Mouse (Mus musculus) left cerebral cortex, adult 2 months (tissue): ENCODE results near the gene Tubb2a. TPM values are rescaled to one million over a fixed set of nuclear protein-coding genes. Genes with fewer than 3 reads are reported as not detected.

Source experiments
- DNase-seq, 2 experiments: peaks; one replicate each; pipeline ENCODE4 v3.0.0; 2021 to 2022; ENCODE audit warnings: low spot score in 2 of 2, mixed read lengths in 1 of 2; ENCODE audit errors: extremely low spot score in 1 of 2
- H3K27ac ChIP-seq: fragments of 200-600 bp; 2 replicates; pipeline ENCODE4 v1.8.1; 2022
- H3K4me3 ChIP-seq: fragments of 200-600 bp; 2 replicates; pipeline ENCODE4 v1.8.1; 2022
- CTCF ChIP-seq: fragments of 200-600 bp; IDR thresholded peaks from 2 replicates; pipeline ENCODE4 v1.8.1; 2022; ENCODE audit warnings: antibody characterized with exemption, mild to moderate bottlenecking, moderate library complexity
- intact Hi-C: fragments of 180-260 bp; cut with DNase I; formaldehyde crosslinking; loops from one replicate; pipeline ENCODE4 v1.15.1; 2025
- long read RNA-seq, 2 experiments: library from polyadenylated mRNA; stranded (forward); transcript quantifications; one replicate each; pipeline ENCODE4 v2.0.0; 2021; ENCODE audit warnings: borderline mapping rate in 2 of 2
- total RNA-seq, 2 experiments: library from RNA; stranded (reverse); gene quantifications; 2 replicates each; pipeline ENCODE4 v1.2.3; 2021

Tubb2a gene
- total RNA-seq, result 100 to 1,000 TPM; 768 to 774 TPM
- long read RNA-seq, experiment 1, transcript Tubb2a-201 (4 exons, 1,610 nt), result major isoform, 1,234 of 1,329 reads
- long read RNA-seq, experiment 1, partial matches to known transcripts, result 12 of 1,329 reads
- long read RNA-seq, experiment 1, other reads (novel, unspliced or antisense), result 83 of 1,329 reads
- long read RNA-seq, experiment 2, transcript Tubb2a-201 (4 exons, 1,610 nt), result major isoform, 920 of 991 reads
- long read RNA-seq, experiment 2, partial matches to known transcripts, result 14 of 991 reads
- long read RNA-seq, experiment 2, other reads (novel, unspliced or antisense), result 57 of 991 reads

- H3K4me3 ChIP-seq, result peak within 1 kb of the TSS; percentile 76
- intact Hi-C loops, result loop anchor here (2.0 to 10.0 kb wide), 3 partner anchors 53 to 267 kb away; partner anchors contain the start of genes Slc22a23 and Tubb2b
- H3K27ac ChIP-seq, result peak within 1 kb of the TSS; percentile 94
- TF ChIP-seq CTCF, result peak; percentile 67
- peak; percentile 93 to 95 for DNase-seq
Observed at GRCm38 (mm10) chr13:34077492-34078271, at the start of gene Tubb2a. TSS of gene Tubb2a (minus strand) at chr13:34078007.

- intact Hi-C loops, result no loop called here
- no peak for TF ChIP-seq CTCF
- no peak for DNase-seq
- Histone ChIP-seq H3K27ac (no peak overlapping the region), H3K4me3 (peak overlapping the region; percentile 1; the same call in 1 of the 2 replicates)
Observed at GRCm38 (mm10) chr13:34125711-34126110, 47.9 kb upstream of the Tubb2a start.

- intact Hi-C loops, result no loop called here
- no peak for TF ChIP-seq CTCF
Observed at GRCm38 (mm10) chr13:34120536-34120935, 42.7 kb upstream of the Tubb2a start.

GRCm38 (mm10) chr13:34119406-34119805, 41.6 kb upstream of the Tubb2a start:
- DNase-seq, result no peak
- TF ChIP-seq CTCF, result no peak
- Histone ChIP-seq H3K4me3 (no peak overlapping the region), H3K27ac (no peak overlapping the region)
- intact Hi-C loops, result no loop called here

More at GRCm38 (mm10) chr13:34120536-34120935, 42.7 kb upstream of the Tubb2a start:
- DNase-seq, result no peak
- no peak overlapping the region for H3K27ac ChIP-seq
- H3K4me3 ChIP-seq, result no peak overlapping the region

GRCm38 (mm10) chr13:34118816-34119215, 41.0 kb upstream of the Tubb2a start:
- Histone ChIP-seq H3K27ac (no peak overlapping the region), H3K4me3 (no peak overlapping the region)
- intact Hi-C loops, result no loop called here

GRCm38 (mm10) chr13:34116508-34116907, 38.7 kb upstream of the Tubb2a start:
- no peak for TF ChIP-seq CTCF
- DNase-seq, result no peak
- intact Hi-C loops, result no loop called here
- no peak overlapping the region for H3K27ac ChIP-seq
- no peak overlapping the region for H3K4me3 ChIP-seq

More at GRCm38 (mm10) chr13:34118816-34119215, 41.0 kb upstream of the Tubb2a start:
- TF ChIP-seq CTCF, result no peak
- DNase-seq, result no peak

GRCm38 (mm10) chr13:34114654-34115053, 36.8 kb upstream of the Tubb2a start:
- no peak overlapping the region for H3K4me3 ChIP-seq
- intact Hi-C loops, result no loop called here

GRCm38 (mm10) chr13:34113086-34113485, 35.3 kb upstream of the Tubb2a start:
- no peak for DNase-seq
- Histone ChIP-seq H3K4me3 (no peak overlapping the region), H3K27ac (no peak overlapping the region)
- no peak for TF ChIP-seq CTCF
- intact Hi-C loops, result no loop called here

More at GRCm38 (mm10) chr13:34114654-34115053, 36.8 kb upstream of the Tubb2a start:
- TF ChIP-seq CTCF, result no peak
- no peak overlapping the region for H3K27ac ChIP-seq
- DNase-seq, result no peak

- Histone ChIP-seq H3K4me3 (no peak overlapping the region), H3K27ac (no peak overlapping the region)
- no peak for TF ChIP-seq CTCF
- no peak for DNase-seq
- intact Hi-C loops, result no loop called here
Observed at GRCm38 (mm10) chr13:34112369-34113081, 34.7 kb upstream of the Tubb2a start.

GRCm38 (mm10) chr13:34111878-34112277, 34.1 kb upstream of the Tubb2a start:
- H3K4me3 ChIP-seq, result no peak overlapping the region
- intact Hi-C loops, result no loop called here
- TF ChIP-seq CTCF, result no peak
- DNase-seq, result no peak
- H3K27ac ChIP-seq, result no peak overlapping the region

- intact Hi-C loops, result no loop called here
- DNase-seq, result no peak
- Histone ChIP-seq H3K4me3 (no peak overlapping the region), H3K27ac (no peak overlapping the region)
- no peak for TF ChIP-seq CTCF
Observed at GRCm38 (mm10) chr13:34111019-34111418, 33.2 kb upstream of the Tubb2a start.

- no peak overlapping the region for H3K27ac ChIP-seq
Observed at GRCm38 (mm10) chr13:34109677-34110058, 31.9 kb upstream of the Tubb2a start.

More at GRCm38 (mm10) chr13:34109677-34110058, 31.9 kb upstream of the Tubb2a start:
- intact Hi-C loops, result no loop called here
- no peak for DNase-seq
- H3K4me3 ChIP-seq, result no peak overlapping the region
- no peak for TF ChIP-seq CTCF
